Mouse (Mus musculus): ENCODE data around the gene Vps29. TPM values are rescaled to one million over a fixed set of nuclear protein-coding genes. Genes with fewer than 3 reads are reported as not detected.
A peak's percentile ranks its signal among the peaks of the same experiment; 100 is the strongest.

The Vps29 gene
- polyA plus RNA-seq, 1 experiment: 36.6 TPM

GRCm38 (mm10) chr5:122320205-122320781, 33.9 kb upstream of the Vps29 start:
- WGBS: 66% methylated on average over 12 of the region's 12 CpGs
- Histone ChIP-seq H3K36me3 (ENCODE audit: control insufficient read depth, insufficient read depth, low read length) (peaks cover 52% of the 10 kb centered on the region), H3K27me3 (ENCODE audit: control insufficient read depth, insufficient read depth, low read length) (no peaks in the 10 kb centered on the region), H3K27ac (ENCODE audit: insufficient read depth, low read depth, low read length) (peak overlapping the region; percentile 68), H3K4me1 (ENCODE audit: control insufficient read depth, insufficient read depth, insufficient read length, low read length) (peaks cover 7% of the 10 kb centered on the region), H3K4me3 (ENCODE audit: low read depth, low read length) (no peak overlapping the region)
- TF ChIP-seq CTCF (IDR thresholded peaks at IDR 0.05; ENCODE audit: extremely low read depth, insufficient read length, insufficient replicate concordance, low read depth, low read length): no peak
- TF ChIP-seq POLR2A (IDR thresholded peaks at IDR 0.05; ENCODE audit: low read depth, low read length): no peak

DNA sequence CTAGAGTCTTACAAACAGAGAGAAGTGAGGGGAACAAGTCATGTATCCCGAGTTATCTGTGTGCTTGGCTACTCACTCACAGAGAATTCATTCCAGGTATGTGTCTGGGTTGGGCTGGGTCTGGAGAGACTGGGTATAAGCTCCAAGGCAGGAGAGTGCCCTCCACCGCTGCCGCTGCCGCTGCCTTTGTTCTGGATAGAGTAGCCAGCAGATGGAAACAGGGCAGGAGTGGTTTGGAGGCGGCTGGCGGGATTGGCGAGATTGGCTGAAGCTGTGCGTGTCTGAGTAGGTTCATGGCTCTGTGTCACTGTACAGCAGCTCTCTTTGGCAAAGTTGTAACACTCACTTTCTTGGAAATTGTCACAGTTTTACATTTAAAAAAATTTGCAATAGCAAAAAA, 30.6 kb upstream of the Vps29 start:
- H3K4me3 ChIP-seq (ENCODE audit: low read depth, low read length): no peak overlapping the region
- H3K4me1 ChIP-seq (ENCODE audit: control insufficient read depth, insufficient read depth, insufficient read length, low read length): no peaks in the 10 kb centered on the region
- H3K27ac ChIP-seq (ENCODE audit: insufficient read depth, low read depth, low read length): no peak overlapping the region
- 90% methylated on average over 8 of the region's 8 CpGs for WGBS
- no peaks in the 10 kb centered on the region for H3K27me3 ChIP-seq (ENCODE audit: control insufficient read depth, insufficient read depth, low read length)
- H3K36me3 ChIP-seq (ENCODE audit: control insufficient read depth, insufficient read depth, low read length): peaks cover 46% of the 10 kb centered on the region
- no peak for TF ChIP-seq POLR2A (IDR thresholded peaks at IDR 0.05; ENCODE audit: low read depth, low read length)
- TF ChIP-seq CTCF (IDR thresholded peaks at IDR 0.05; ENCODE audit: extremely low read depth, insufficient read length, insufficient replicate concordance, low read depth, low read length): no peak

DNA sequence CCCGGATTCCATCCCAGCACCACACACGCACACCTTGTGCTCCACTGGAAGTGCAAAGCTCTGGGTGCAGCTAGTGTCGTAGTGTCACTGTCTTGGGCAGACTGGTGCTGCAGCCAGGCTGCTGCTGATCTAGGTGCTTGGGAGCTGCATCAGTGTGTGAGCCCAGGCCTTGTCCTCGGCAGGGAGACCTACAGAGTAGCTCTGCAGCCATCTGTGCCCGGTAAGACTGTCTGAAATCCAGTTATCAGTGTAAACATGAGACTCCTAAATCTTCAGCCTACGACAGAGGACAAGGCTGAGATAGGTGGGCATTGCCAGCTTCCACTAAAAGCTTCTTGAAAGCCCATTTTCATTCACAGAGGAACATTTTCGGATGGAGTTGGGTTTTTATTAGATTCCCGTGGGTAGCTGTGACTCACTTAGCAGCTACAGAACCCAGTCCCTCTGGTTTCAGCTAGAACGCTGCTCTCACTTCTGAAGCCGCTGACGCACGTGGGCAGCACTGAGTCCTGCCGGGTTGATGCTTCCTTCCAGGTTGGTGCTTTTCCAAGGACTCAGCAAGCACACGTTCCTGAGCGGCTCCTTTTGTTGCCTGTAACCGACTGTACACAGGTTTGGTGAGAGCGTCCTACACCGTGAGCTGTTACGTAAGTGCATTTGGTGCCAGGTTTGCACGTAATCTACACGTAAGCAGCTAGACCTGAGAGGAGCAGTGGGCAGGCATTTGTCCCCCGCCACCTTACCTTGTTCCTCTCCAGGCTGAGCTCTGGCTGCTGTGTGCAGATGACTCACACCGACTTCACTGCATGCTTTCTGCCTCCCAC, 29.3 kb upstream of the Vps29 start:
- WGBS: 84% methylated on average over 23 of the region's 23 CpGs

GRCm38 (mm10) chr5:122325477-122325876, 28.7 kb upstream of the Vps29 start:
- Histone ChIP-seq H3K27me3 (ENCODE audit: control insufficient read depth, insufficient read depth, low read length) (no peaks in the 10 kb centered on the region), H3K4me3 (ENCODE audit: low read depth, low read length) (no peak overlapping the region), H3K27ac (ENCODE audit: insufficient read depth, low read depth, low read length) (no peak overlapping the region), H3K36me3 (ENCODE audit: control insufficient read depth, insufficient read depth, low read length) (peaks cover 37% of the 10 kb centered on the region), H3K4me1 (ENCODE audit: control insufficient read depth, insufficient read depth, insufficient read length, low read length) (no peaks in the 10 kb centered on the region)
- no peak for TF ChIP-seq CTCF (IDR thresholded peaks at IDR 0.05; ENCODE audit: extremely low read depth, insufficient read length, insufficient replicate concordance, low read depth, low read length)
- no peak for TF ChIP-seq POLR2A (IDR thresholded peaks at IDR 0.05; ENCODE audit: low read depth, low read length)
- WGBS: 90% methylated on average over 8 of the region's 8 CpGs

More for the DNA sequence above, 29.3 kb upstream of the Vps29 start:
- Histone ChIP-seq H3K4me1 (ENCODE audit: control insufficient read depth, insufficient read depth, insufficient read length, low read length) (no peaks in the 10 kb centered on the region), H3K36me3 (ENCODE audit: control insufficient read depth, insufficient read depth, low read length) (peaks cover 42% of the 10 kb centered on the region), H3K27me3 (ENCODE audit: control insufficient read depth, insufficient read depth, low read length) (no peaks in the 10 kb centered on the region), H3K27ac (ENCODE audit: insufficient read depth, low read depth, low read length) (no peak overlapping the region), H3K4me3 (ENCODE audit: low read depth, low read length) (no peak overlapping the region)
- no peak for TF ChIP-seq POLR2A (IDR thresholded peaks at IDR 0.05; ENCODE audit: low read depth, low read length)
- TF ChIP-seq CTCF (IDR thresholded peaks at IDR 0.05; ENCODE audit: extremely low read depth, insufficient read length, insufficient replicate concordance, low read depth, low read length): no peak

GRCm38 (mm10) chr5:122327283-122327682, 26.9 kb upstream of the Vps29 start:
- WGBS: 89% methylated on average over 3 of the region's 3 CpGs
- Histone ChIP-seq H3K36me3 (ENCODE audit: control insufficient read depth, insufficient read depth, low read length) (peaks cover 24% of the 10 kb centered on the region), H3K27me3 (ENCODE audit: control insufficient read depth, insufficient read depth, low read length) (no peaks in the 10 kb centered on the region), H3K4me3 (ENCODE audit: low read depth, low read length) (no peak overlapping the region), H3K4me1 (ENCODE audit: control insufficient read depth, insufficient read depth, insufficient read length, low read length) (no peaks in the 10 kb centered on the region), H3K27ac (ENCODE audit: insufficient read depth, low read depth, low read length) (no peak overlapping the region)
- no peak for TF ChIP-seq CTCF (IDR thresholded peaks at IDR 0.05; ENCODE audit: extremely low read depth, insufficient read length, insufficient replicate concordance, low read depth, low read length)
- TF ChIP-seq POLR2A (IDR thresholded peaks at IDR 0.05; ENCODE audit: low read depth, low read length): no peak

GRCm38 (mm10) chr5:122330269-122330668, 23.9 kb upstream of the Vps29 start:
- Histone ChIP-seq H3K27ac (ENCODE audit: insufficient read depth, low read depth, low read length) (no peak overlapping the region), H3K27me3 (ENCODE audit: control insufficient read depth, insufficient read depth, low read length) (no peaks in the 10 kb centered on the region), H3K4me3 (ENCODE audit: low read depth, low read length) (no peak overlapping the region), H3K36me3 (ENCODE audit: control insufficient read depth, insufficient read depth, low read length) (peaks cover 8% of the 10 kb centered on the region), H3K4me1 (ENCODE audit: control insufficient read depth, insufficient read depth, insufficient read length, low read length) (peaks cover 4% of the 10 kb centered on the region; the same call in 1 of the 2 replicates)
- 69% methylated on average over 4 of the region's 4 CpGs for WGBS
- TF ChIP-seq CTCF (IDR thresholded peaks at IDR 0.05; ENCODE audit: extremely low read depth, insufficient read length, insufficient replicate concordance, low read depth, low read length): no peak
- TF ChIP-seq POLR2A (IDR thresholded peaks at IDR 0.05; ENCODE audit: low read depth, low read length): no peak

DNA sequence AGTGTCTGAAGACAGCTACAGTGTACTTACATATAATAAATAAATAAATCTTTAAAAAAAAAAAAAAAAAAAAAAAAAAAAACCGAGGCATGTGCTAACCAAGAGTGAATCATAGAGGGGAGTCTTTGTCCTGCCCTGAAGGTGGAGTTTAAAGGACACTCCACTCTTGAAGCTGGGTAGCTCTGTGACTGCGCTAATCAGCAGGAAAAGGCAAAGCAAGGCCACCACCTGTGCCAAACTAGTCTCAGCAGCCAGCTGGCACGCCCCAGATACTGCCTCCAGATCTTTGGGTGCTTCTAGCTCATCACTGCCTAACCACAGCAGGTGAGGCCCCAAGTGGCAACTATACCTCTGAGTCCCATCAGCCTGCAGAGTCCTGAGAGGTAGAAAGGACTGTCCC, 19.5 kb upstream of the Vps29 start:
- H3K4me3 ChIP-seq (ENCODE audit: low read depth, low read length): no peak overlapping the region
- peaks cover 4% of the 10 kb centered on the region; the same call in 1 of the 2 replicates for H3K4me1 ChIP-seq (ENCODE audit: control insufficient read depth, insufficient read depth, insufficient read length, low read length)
- H3K36me3 ChIP-seq (ENCODE audit: control insufficient read depth, insufficient read depth, low read length): no peaks in the 10 kb centered on the region
- H3K27me3 ChIP-seq (ENCODE audit: control insufficient read depth, insufficient read depth, low read length): no peaks in the 10 kb centered on the region
- no peak for TF ChIP-seq CTCF (IDR thresholded peaks at IDR 0.05; ENCODE audit: extremely low read depth, insufficient read length, insufficient replicate concordance, low read depth, low read length)
- no peak for TF ChIP-seq POLR2A (IDR thresholded peaks at IDR 0.05; ENCODE audit: low read depth, low read length)
- no peak overlapping the region for H3K27ac ChIP-seq (ENCODE audit: insufficient read depth, low read depth, low read length)
- 25% methylated on average over 3 of the region's 3 CpGs for WGBS
